Mouse (Mus musculus): Measurements from ENCODE around the gene Fhad1.
"Not testable (repeated sequence)": the region's sequence is repeated elsewhere in the genome, so short reads cannot be mapped to it uniquely, and the experiment has no call there.

Fhad1 gene

DNA sequence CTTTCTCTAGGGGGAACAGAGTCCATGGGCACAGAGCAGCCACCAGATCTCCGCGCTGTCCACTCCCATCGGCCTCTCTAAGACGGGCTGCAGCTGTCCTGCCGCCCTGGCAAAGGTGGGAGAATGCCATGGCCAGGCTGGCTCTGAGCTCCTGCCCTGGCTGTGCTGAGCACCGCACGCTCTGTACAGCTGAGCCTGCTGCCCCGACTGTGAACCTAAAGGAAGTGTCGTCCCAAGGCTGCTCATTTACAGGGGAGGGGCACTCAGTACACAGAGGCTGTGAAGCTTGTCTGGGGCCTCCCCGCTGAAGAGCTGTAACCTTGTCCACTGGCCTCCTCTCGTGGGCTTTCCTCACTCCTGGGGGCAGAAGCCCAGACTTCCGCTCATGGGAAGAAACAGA is 29.6 kb upstream of the Fhad1 start:
- no peak for DNase-seq (ENCODE audit: extremely low read depth, low read depth)

DNA sequence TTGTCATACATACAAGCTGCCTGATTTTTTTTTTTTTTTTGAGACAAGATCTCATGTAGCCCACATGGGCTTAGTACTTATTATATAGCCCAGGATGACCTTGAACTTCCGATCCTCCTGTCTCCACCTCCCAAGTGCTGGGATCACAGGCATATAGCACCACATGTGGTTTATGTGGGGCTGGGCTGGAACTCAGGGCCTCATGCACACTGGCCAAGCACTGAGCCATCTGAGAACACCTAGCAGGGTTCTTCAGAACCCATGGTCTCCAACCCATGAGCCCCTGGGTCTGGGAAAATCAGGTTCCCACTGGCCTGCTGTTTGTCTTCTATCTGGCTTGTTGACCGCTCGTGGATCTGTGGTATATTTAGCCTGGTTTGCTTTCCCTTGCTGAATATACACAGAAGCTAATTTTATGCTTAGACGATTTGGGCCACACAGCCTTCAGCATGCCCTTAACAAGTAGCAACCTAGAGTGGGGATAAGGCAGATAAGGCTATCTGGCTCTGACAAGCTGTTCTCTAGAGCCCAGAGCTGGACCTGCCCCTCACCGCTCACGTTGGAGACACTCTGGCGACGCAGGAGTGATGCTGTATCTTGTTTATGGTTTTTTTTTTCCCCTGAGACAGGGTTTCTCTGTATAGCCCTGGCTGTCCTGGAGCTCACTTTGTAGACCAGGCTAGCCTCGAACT is 24.9 kb upstream of the Fhad1 start:
- no peak for DNase-seq (ENCODE audit: extremely low read depth, low read depth)

- no peak for DNase-seq (ENCODE audit: extremely low read depth, low read depth)
Measured at GRCm38 (mm10) chr4:142037897-142038296, 23.0 kb upstream of the Fhad1 start.

GRCm38 (mm10) chr4:142028533-142028932 is 13.7 kb upstream of the Fhad1 start:
- DNase-seq (ENCODE audit: extremely low read depth, low read depth), result no peak

- no peak for DNase-seq (ENCODE audit: extremely low read depth, low read depth)
Measured at GRCm38 (mm10) chr4:142026965-142027364, 12.1 kb upstream of the Fhad1 start.

- DNase-seq (ENCODE audit: extremely low read depth, low read depth), result no peak
Measured at GRCm38 (mm10) chr4:142024536-142024935, 9.7 kb upstream of the Fhad1 start.

GRCm38 (mm10) chr4:142023166-142023565 is 8.3 kb upstream of the Fhad1 start:
- DNase-seq (ENCODE audit: extremely low read depth, low read depth), result no peak

GRCm38 (mm10) chr4:142017686-142018085 is 2.8 kb upstream of the Fhad1 start:
- no peak for DNase-seq (ENCODE audit: extremely low read depth, low read depth)

GRCm38 (mm10) chr4:142011236-142011635 is 3.6 kb downstream of the Fhad1 start:
- DNase-seq (ENCODE audit: extremely low read depth, low read depth), result no peak

GRCm38 (mm10) chr4:142010441-142010840 is 4.4 kb downstream of the Fhad1 start:
- DNase-seq (ENCODE audit: extremely low read depth, low read depth), result no peak

GRCm38 (mm10) chr4:142008206-142008605 is 6.7 kb downstream of the Fhad1 start:
- DNase-seq (ENCODE audit: extremely low read depth, low read depth), result no peak

GRCm38 (mm10) chr4:142000581-142000980 is 14.3 kb downstream of the Fhad1 start:
- DNase-seq (ENCODE audit: extremely low read depth, low read depth), result no peak

DNA sequence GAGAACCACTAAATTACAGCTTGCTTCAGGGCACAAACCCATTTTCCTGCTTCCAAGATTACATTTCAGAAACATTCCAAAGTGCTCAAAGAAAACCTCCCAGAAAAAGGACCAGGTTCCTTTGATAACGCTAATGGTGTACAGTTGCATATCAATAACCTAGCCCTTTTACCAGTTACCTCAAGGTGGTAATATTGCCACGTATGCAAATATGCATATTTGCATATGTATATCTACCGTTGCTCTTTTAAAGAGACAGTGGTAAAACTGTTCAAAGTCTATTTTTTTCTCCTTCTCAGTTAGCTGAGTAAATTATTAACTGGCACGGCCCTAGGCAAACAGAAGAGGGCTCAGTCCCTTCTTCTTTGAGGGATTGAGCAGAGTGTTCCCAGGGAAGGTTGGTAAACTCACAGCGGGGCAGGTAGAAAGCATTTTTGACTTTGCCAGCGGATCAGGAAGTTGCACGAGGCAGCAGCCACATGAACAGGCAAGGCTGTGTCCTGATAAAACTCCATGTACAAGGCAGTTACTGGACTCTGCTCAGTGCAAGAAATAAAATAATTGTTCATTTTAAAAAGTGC is 15.3 kb downstream of the Fhad1 start:
- DNase-seq (ENCODE audit: extremely low read depth, low read depth), result no peak

- no peak for DNase-seq (ENCODE audit: extremely low read depth, low read depth)
Measured at GRCm38 (mm10) chr4:141998282-141998821, 16.5 kb downstream of the Fhad1 start.

- DNase-seq (ENCODE audit: extremely low read depth, low read depth), result no peak
Measured at GRCm38 (mm10) chr4:141996880-141997279, 18.0 kb downstream of the Fhad1 start.

GRCm38 (mm10) chr4:141996086-141996485 is 18.8 kb downstream of the Fhad1 start:
- DNase-seq (ENCODE audit: extremely low read depth, low read depth), result no peak

DNA sequence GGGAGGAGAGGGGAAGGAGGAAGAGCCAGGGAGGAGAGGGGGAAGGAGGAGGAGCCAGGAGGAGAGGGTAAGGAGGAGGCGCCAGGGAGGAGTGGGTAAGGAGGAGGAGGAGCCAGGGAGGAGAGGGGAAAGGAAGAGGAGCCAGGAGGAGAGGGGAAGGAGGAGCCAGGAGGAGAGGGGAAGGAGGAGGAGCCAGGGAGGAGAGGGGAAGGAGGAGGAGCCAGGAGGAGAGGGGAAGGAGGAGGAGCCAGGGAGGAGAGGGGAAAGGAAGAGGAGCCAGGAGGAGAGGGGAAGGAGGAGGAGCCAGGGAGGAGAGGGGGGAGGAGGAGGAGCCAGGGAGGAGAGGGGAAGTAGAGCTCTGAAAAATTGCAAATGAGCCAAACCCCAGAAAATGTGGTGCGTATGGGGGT is 20.8 kb downstream of the Fhad1 start:
- DNase-seq (ENCODE audit: extremely low read depth, low read depth), result not testable (repeated sequence)

- DNase-seq (ENCODE audit: extremely low read depth, low read depth), result no peak
Measured at GRCm38 (mm10) chr4:141993347-141994061, 21.4 kb downstream of the Fhad1 start.

DNA sequence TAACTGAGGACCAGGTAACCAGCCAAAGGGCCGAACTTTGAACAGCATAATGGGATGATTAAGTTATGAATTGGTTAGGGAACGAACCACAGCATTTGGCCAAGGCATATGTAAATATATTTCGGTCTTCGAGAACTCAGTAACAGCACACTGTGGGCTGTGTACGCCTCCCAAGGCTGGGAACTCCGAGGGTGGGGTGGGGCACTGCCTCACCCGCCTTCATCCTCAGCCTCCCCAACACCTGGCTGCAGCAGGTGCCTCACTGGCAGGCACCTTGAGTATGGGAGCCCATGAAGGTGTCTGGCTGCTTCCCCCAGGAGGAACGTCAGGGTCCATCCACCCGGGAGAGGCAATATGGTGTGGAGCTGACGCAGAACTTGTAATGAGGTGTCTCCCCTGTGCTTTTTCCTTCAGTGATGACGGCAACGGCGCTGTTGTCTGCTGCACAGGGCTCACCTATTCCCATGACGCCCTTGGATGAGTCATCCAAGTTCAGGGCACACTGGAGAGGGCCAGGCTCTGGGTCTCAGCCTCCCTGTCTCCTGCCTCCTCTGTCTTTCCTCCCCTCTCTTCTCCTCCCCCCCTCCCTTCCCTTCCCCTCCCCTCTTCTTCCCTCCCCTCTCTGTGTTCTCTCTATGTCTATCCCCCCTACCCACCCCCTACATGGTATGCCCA is 22.2 kb downstream of the Fhad1 start:
- no peak for DNase-seq (ENCODE audit: extremely low read depth, low read depth)

- no peak for DNase-seq (ENCODE audit: extremely low read depth, low read depth)
Measured at GRCm38 (mm10) chr4:141988178-141988577, 26.7 kb downstream of the Fhad1 start.

DNA sequence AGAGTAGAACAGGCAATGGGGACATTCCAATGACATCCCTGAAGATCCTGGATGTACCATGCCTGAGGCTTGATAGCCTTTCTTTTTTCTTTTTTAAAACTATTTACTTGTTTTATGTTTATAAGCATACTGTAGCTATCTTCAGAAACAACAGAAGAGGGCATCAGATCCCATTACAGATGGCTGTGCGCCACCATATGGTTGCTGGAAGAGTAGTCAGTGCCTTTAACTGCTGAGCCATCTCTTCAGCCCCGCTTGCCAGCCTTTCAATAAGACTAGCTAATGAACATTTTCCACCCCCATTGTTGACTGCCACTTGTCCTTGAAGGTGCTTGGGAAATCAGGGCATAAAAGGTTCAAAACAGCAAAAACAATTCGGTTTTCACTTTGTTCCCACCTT is 31.2 kb downstream of the Fhad1 start:
- DNase-seq (ENCODE audit: extremely low read depth, low read depth), result no peak

- DNase-seq (ENCODE audit: extremely low read depth, low read depth), result no peak
Measured at GRCm38 (mm10) chr4:141981475-141981874, 33.4 kb downstream of the Fhad1 start.

All from MEL-GATA-1-ER (cell line).